Mouse (Mus musculus) embryo, embryonic 11 days (tissue): ENCODE data around the gene Gpc5.

ENCODE experiments used
- DNase-seq: peaks from one replicate; pipeline ENCODE4 v3.0.0-alpha.2; 2015

Gene Gpc5

GRCm38 (mm10) chr14:116415511-116415910, 1323.5 kb downstream of the Gpc5 start:
- no peak for DNase-seq

GRCm38 (mm10) chr14:116448219-116448618, 1356.2 kb downstream of the Gpc5 start:
- DNase-seq, result no peak

- peak; percentile 19 for DNase-seq
Measured at GRCm38 (mm10) chr14:116453356-116453755, 1361.3 kb downstream of the Gpc5 start.

- DNase-seq, result no peak
Measured at GRCm38 (mm10) chr14:116456211-116456610, 1364.2 kb downstream of the Gpc5 start.

GRCm38 (mm10) chr14:116473378-116474179, 1381.6 kb downstream of the Gpc5 start:
- DNase-seq, result peak; percentile 16

GRCm38 (mm10) chr14:116494285-116494850, 1402.4 kb downstream of the Gpc5 start:
- peak; percentile 61 for DNase-seq

- no peak for DNase-seq
Measured at GRCm38 (mm10) chr14:116538216-116538615, 1446.2 kb downstream of the Gpc5 start.

GRCm38 (mm10) chr14:116543746-116544145, 1451.7 kb downstream of the Gpc5 start:
- no peak for DNase-seq

- DNase-seq, result peak; percentile 17
Measured at GRCm38 (mm10) chr14:116551401-116551800, 1459.4 kb downstream of the Gpc5 start.

- DNase-seq, result peak; percentile 37
Measured at GRCm38 (mm10) chr14:116553316-116553715, 1461.3 kb downstream of the Gpc5 start.

- peak; percentile 13 for DNase-seq
Measured at GRCm38 (mm10) chr14:116558141-116558800, 1466.3 kb downstream of the Gpc5 start.

GRCm38 (mm10) chr14:116559990-116560389, 1468.0 kb downstream of the Gpc5 start:
- peak; percentile 51 for DNase-seq
